Mouse (Mus musculus) heart, postnatal 10 days (tissue): ENCODE data around the gene Dnpep. TPM values are rescaled to one million over a fixed set of nuclear protein-coding genes. Genes with fewer than 3 reads are reported as not detected.

Experiments used
- DNase-seq, 2 experiments: peaks; one replicate each; pipeline ENCODE4 v3.0.0; 2021
- intact Hi-C: fragments of 180-260 bp; cut with DNase I; formaldehyde crosslinking; loops from one replicate; pipeline ENCODE4 v1.15.1; 2025
- total RNA-seq, 2 experiments: library from RNA; stranded (reverse); gene quantifications; 2 replicates each; pipeline ENCODE4 v1.2.3; 2021

The Dnpep gene
- total RNA-seq, 2 experiments from 2014 or later: 92.2 to 92.7 TPM

DNA sequence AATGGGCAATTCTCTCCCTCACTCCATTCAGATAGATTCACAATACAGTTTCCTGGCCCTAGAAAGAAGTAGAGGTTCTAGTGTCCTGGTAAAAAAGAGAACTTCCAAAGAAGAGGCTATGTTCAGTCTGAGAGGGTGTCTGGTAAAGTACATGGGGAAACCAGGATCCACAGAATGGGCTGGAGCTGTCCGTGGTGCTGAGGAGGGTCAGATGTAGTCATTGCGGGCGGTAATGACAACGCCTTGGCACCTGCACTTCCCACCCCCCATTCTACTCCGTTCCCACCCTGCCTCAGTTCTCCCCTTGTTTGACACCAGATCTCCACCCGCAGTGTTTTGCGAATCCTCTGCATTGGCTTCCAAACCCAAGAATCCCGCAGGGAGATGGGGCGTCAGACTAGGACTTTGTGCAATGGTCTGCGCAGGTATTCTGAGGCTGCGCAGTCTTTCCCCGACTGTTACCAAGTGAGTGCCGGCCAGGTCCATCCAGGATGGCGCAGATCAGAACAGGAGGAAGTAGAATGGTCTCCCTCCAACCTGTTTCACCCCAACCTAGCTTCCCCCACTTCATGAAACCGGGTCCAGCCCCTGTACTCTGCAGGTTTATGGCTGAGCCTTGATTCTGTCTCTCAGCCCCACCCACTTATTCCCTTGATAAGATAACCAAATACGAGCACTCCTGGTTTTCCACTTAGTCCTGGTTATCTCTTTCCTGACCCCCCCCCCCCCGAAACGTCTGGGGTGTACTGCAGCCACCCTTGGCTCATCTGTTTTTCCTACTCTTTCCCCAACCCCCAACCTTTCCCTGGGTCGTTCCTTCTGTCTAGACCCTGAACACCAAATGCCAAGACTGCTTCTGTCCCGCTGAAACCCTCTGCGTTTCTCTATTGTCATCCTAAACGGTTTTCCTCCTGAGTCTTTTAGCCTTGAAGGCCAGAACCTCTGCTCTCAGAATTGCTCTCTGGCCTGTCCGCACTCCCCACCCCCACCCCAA is 40.3 kb downstream of the Dnpep start:
- intact Hi-C loops: no loop called here
- peak; percentile 61 to 77 for DNase-seq

DNA sequence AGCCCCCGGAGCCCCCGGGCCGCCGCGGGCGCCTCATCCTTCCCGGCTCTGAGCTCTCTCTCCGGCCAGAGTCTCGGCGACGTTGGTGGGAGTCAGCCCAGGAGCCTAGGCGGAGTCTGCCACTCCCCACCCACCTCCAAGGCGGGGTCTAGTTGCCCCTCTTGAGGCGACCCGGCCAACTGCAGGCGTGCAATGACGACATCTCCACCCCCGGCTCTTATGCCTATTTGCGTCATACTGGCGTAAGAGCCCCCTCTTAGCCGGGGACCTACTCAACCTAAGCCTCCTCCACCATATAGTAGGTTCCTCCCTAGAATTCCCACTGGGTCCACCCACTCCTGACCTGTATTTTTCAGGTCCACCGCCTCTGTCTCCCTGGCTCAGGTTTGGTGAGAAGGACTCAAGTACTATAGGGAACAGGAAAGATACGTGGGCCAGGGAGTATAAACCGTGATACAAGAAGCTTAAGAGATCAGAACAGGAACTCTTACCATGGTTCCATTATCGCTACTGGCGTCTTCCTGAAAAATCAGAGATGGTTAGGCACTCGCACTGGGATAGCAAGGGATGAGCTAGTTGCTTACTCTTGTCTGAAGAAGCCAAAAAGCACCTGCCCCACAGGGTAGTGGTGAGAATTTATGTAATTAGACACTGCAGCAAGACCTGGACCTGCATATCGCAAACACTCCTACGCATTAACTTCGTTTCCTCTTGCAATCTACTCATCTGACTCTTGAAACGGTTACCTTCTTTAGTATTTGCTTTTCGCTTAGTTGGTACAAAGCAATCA is 53.5 kb downstream of the Dnpep start, which contains the start of gene Ptprn:
TSS of gene Ptprn (minus strand) at position 412 of the 790 bp plus-strand sequence.
- intact Hi-C loops: no loop called here
- no peak for DNase-seq

DNA sequence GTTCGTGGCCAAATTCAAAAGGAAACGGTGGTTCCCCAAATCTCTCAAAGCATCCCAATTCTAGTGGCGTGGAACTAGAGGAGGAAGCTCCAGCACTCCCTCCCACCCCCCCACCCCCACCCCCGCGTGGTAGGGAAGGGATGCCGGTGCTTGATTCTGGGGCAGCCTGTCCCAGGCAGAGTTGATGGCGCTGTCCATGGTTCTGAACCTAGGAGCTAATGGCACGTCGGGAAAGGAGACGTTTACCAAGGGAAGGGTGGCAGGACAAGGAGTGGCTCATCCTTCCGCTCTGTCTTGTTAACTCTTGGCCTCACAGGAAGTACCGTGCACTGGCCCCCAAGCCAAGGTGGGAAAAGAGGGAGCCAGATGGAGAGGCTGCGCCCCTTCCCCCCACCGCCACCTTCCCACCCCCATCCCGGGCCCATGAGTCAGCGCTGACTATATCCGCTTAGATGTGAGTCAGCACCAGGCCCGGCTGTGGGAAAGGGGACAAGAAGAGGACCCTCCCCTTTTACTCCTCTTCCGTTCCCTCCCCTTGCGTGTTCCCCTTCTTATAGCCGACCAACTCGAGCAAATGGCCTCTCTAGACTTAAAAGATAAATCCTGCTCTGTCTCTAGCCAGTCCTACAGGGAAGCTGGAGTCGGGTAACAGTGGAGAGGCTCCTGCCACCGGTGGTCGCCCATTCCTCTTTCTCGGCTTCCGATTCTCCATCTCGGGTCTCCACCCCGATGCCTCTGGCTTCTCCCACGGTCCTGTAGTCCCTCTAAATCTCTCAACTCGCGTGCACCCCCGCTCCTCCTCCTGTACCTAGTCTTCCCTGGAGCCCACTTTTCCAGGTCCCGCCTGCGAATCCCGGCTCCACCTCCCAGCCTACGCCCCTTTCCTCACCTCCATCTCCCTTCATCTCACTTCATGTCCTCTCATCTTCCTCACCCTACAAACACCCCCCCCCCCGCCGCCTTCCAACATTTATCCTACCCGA is 54.5 kb downstream of the Dnpep start:
- intact Hi-C loops: no loop called here
- peak; percentile 70 to 83 for DNase-seq

- no peak for DNase-seq
- intact Hi-C loops: no loop called here
Observed at GRCm38 (mm10) chr1:75261278-75261677, 56.5 kb downstream of the Dnpep start.

Other genes with a start within 250 kb of the Dnpep start
- gene Nhej1, start 192.8 kb downstream of the Dnpep start, total RNA-seq: 1 to 10 TPM; 2.2 to 2.7 TPM
- gene Slc23a3, start 184.1 kb downstream of the Dnpep start, total RNA-seq: 1 to 10 TPM in 1 of 2 experiments, under 1 TPM in 1; 0.72 to 1.6 TPM
- gene Cnppd1, start 175.3 kb downstream of the Dnpep start, total RNA-seq: 10 to 100 TPM; 31.4 to 34.9 TPM
- 10 to 100 TPM; 29.2 to 33.2 TPM for gene Retreg2, start 175.2 kb downstream of the Dnpep start, total RNA-seq
- gene Zfand2b, start 149.3 kb downstream of the Dnpep start, total RNA-seq: 10 to 100 TPM; 20.2 to 20.4 TPM
- 10 to 100 TPM; 23.6 to 26.8 TPM for gene Abcb6, start 137.6 kb downstream of the Dnpep start, total RNA-seq
- gene Ankzf1, start 125.8 kb downstream of the Dnpep start, total RNA-seq: 10 to 100 TPM; 12.5 TPM
- gene Atg9a, start 125.8 kb downstream of the Dnpep start, total RNA-seq: 10 to 100 TPM; 51.6 to 54.2 TPM
- 10 to 100 TPM in 1 of 2 experiments, 1 to 10 TPM in 1; 9.9 to 10.5 TPM for gene Glb1l, start 107.2 kb downstream of the Dnpep start, total RNA-seq
- 10 to 100 TPM; 60.1 to 61.4 TPM for gene Stk16, start 107.2 kb downstream of the Dnpep start, total RNA-seq
- gene Tuba4a, start 98.1 kb downstream of the Dnpep start, total RNA-seq: 100 to 1,000 TPM; 543 to 577 TPM
- not detected for gene A630095N17Rik, start 85.9 kb downstream of the Dnpep start, total RNA-seq
- 10 to 100 TPM; 58.3 to 61.4 TPM for gene Dnajb2, start 81.6 kb downstream of the Dnpep start, total RNA-seq
- under 1 TPM; 0.34 to 0.42 TPM for gene Ptprn, start 53.5 kb downstream of the Dnpep start, total RNA-seq
- not detected for gene Resp18, start 39.6 kb downstream of the Dnpep start, total RNA-seq
- 100 to 1,000 TPM; 909 to 916 TPM for gene Des, start 42.3 kb upstream of the Dnpep start, total RNA-seq
- gene Speg, start 57.3 kb upstream of the Dnpep start, total RNA-seq: 100 to 1,000 TPM; 104 to 112 TPM
- 10 to 100 TPM; 39.7 to 40.1 TPM for gene Gmppa, start 117.9 kb upstream of the Dnpep start, total RNA-seq
- not detected for gene Asic4, start 132.4 kb upstream of the Dnpep start, total RNA-seq
- 10 to 100 TPM; 38.6 to 39.5 TPM for gene Chpf, start 161.3 kb upstream of the Dnpep start, total RNA-seq
- under 1 TPM; 0.38 to 0.52 TPM for gene Tmem198, start 161.5 kb upstream of the Dnpep start, total RNA-seq
- gene Obsl1, start 188.5 kb upstream of the Dnpep start, total RNA-seq: 100 to 1,000 TPM; 171 to 173 TPM
- gene Inha, start 189.1 kb upstream of the Dnpep start, total RNA-seq: 1 to 10 TPM; 5.1 to 8.5 TPM
- gene Stk11ip, start 203.5 kb upstream of the Dnpep start, total RNA-seq: 10 to 100 TPM; 12.7 to 13.9 TPM
- 100 to 1,000 TPM; 128 to 149 TPM for gene Slc4a3, start 228.3 kb upstream of the Dnpep start, total RNA-seq